Mouse (Mus musculus): ENCODE measurements around the gene Evpl. TPM values are rescaled to one million over a fixed set of nuclear protein-coding genes. Genes with fewer than 3 reads are reported as not detected.

Evpl gene
- polyA plus RNA-seq, 1 experiment = 0.01 TPM

GRCm38 (mm10) chr11:116244580-116244979, 6.7 kb upstream of the Evpl start:
- H3K4me3 ChIP-seq (replicated peaks) = no peak overlapping the region
- TF ChIP-seq TAL1 (IDR thresholded peaks at IDR 0.05; ENCODE audit: low read length) = no peak
- TF ChIP-seq GATA1 (IDR thresholded peaks at IDR 0.05; ENCODE audit: low read length) = no peak
- H3K9me3 ChIP-seq (ENCODE audit: control insufficient read depth, low read length) = no peaks in the 10 kb centered on the region
- H3K27me3 ChIP-seq (ENCODE audit: control insufficient read depth) = no peaks in the 10 kb centered on the region
- no peaks in the 10 kb centered on the region; the same call in 1 of the 2 replicates for H3K4me1 ChIP-seq (ENCODE audit: control insufficient read depth)
- peaks cover 60% of the 10 kb centered on the region for H3K36me3 ChIP-seq (ENCODE audit: control insufficient read depth)

GRCm38 (mm10) chr11:116241744-116242235, 3.9 kb upstream of the Evpl start:
- Histone ChIP-seq H3K4me1 (ENCODE audit: control insufficient read depth) (peaks cover 10% of the 10 kb centered on the region), H3K9me3 (ENCODE audit: control insufficient read depth, low read length) (no peaks in the 10 kb centered on the region), H3K27me3 (ENCODE audit: control insufficient read depth) (peaks cover 18% of the 10 kb centered on the region), H3K36me3 (ENCODE audit: control insufficient read depth) (peaks cover 33% of the 10 kb centered on the region), H3K4me3 (replicated peaks) (no peak overlapping the region)
- TF ChIP-seq TAL1 (IDR thresholded peaks at IDR 0.05; ENCODE audit: low read length) (no peak), GATA1 (IDR thresholded peaks at IDR 0.05; ENCODE audit: low read length) (no peak)

GRCm38 (mm10) chr11:116239797-116240196, 1.9 kb upstream of the Evpl start:
- H3K36me3 ChIP-seq (ENCODE audit: control insufficient read depth) = peaks cover 13% of the 10 kb centered on the region
- TF ChIP-seq GATA1 (IDR thresholded peaks at IDR 0.05; ENCODE audit: low read length) = no peak
- TF ChIP-seq TAL1 (IDR thresholded peaks at IDR 0.05; ENCODE audit: low read length) = no peak
- H3K4me3 ChIP-seq (replicated peaks) = no peak overlapping the region
- H3K9me3 ChIP-seq (ENCODE audit: control insufficient read depth, low read length) = no peaks in the 10 kb centered on the region
- H3K27me3 ChIP-seq (ENCODE audit: control insufficient read depth) = peaks cover 22% of the 10 kb centered on the region
- H3K4me1 ChIP-seq (ENCODE audit: control insufficient read depth) = peaks cover 10% of the 10 kb centered on the region

GRCm38 (mm10) chr11:116234901-116235300, 3.0 kb downstream of the Evpl start:
- Histone ChIP-seq H3K4me1 (ENCODE audit: control insufficient read depth) (peaks cover 10% of the 10 kb centered on the region), H3K9me3 (ENCODE audit: control insufficient read depth, low read length) (no peaks in the 10 kb centered on the region), H3K27me3 (ENCODE audit: control insufficient read depth) (peaks cover 33% of the 10 kb centered on the region), H3K36me3 (ENCODE audit: control insufficient read depth) (no peaks in the 10 kb centered on the region), H3K4me3 (replicated peaks) (no peak overlapping the region)
- TF ChIP-seq GATA1 (IDR thresholded peaks at IDR 0.05; ENCODE audit: low read length) (no peak), TAL1 (IDR thresholded peaks at IDR 0.05; ENCODE audit: low read length) (no peak)

- Histone ChIP-seq H3K4me1 (ENCODE audit: control insufficient read depth) (peaks cover under 1% of the 10 kb centered on the region; the same call in 1 of the 2 replicates), H3K4me3 (replicated peaks) (no peak overlapping the region), H3K36me3 (ENCODE audit: control insufficient read depth) (no peaks in the 10 kb centered on the region), H3K27me3 (ENCODE audit: control insufficient read depth) (peaks cover 21% of the 10 kb centered on the region), H3K9me3 (ENCODE audit: control insufficient read depth, low read length) (no peaks in the 10 kb centered on the region)
- no peak for TF ChIP-seq GATA1 (IDR thresholded peaks at IDR 0.05; ENCODE audit: low read length)
- no peak for TF ChIP-seq TAL1 (IDR thresholded peaks at IDR 0.05; ENCODE audit: low read length)
These were observed 5.5 kb downstream of the Evpl start for GRCm38 (mm10) chr11:116232427-116232826.

- peaks cover 5% of the 10 kb centered on the region for H3K9me3 ChIP-seq (ENCODE audit: control insufficient read depth, low read length)
- H3K4me3 ChIP-seq (replicated peaks) = no peak overlapping the region
- no peaks in the 10 kb centered on the region for H3K4me1 ChIP-seq (ENCODE audit: control insufficient read depth)
- no peak for TF ChIP-seq TAL1 (IDR thresholded peaks at IDR 0.05; ENCODE audit: low read length)
- TF ChIP-seq GATA1 (IDR thresholded peaks at IDR 0.05; ENCODE audit: low read length) = no peak
- no peaks in the 10 kb centered on the region for H3K36me3 ChIP-seq (ENCODE audit: control insufficient read depth)
- H3K27me3 ChIP-seq (ENCODE audit: control insufficient read depth) = peaks cover 20% of the 10 kb centered on the region
These were observed 9.2 kb downstream of the Evpl start for GRCm38 (mm10) chr11:116228699-116229098.

- H3K9me3 ChIP-seq (ENCODE audit: control insufficient read depth, low read length) = peaks cover 18% of the 10 kb centered on the region
- H3K4me3 ChIP-seq (replicated peaks) = no peak overlapping the region
- peaks cover 39% of the 10 kb centered on the region for H3K27me3 ChIP-seq (ENCODE audit: control insufficient read depth)
- no peaks in the 10 kb centered on the region for H3K4me1 ChIP-seq (ENCODE audit: control insufficient read depth)
- H3K36me3 ChIP-seq (ENCODE audit: control insufficient read depth) = no peaks in the 10 kb centered on the region
- TF ChIP-seq GATA1 (IDR thresholded peaks at IDR 0.05; ENCODE audit: low read length) (no peak), TAL1 (IDR thresholded peaks at IDR 0.05; ENCODE audit: low read length) (no peak)
These were observed 11.5 kb downstream of the Evpl start for GRCm38 (mm10) chr11:116226414-116226813.

GRCm38 (mm10) chr11:116222740-116223059, 15.2 kb downstream of the Evpl start:
- H3K27me3 ChIP-seq (ENCODE audit: control insufficient read depth) = peaks cover 53% of the 10 kb centered on the region
- H3K36me3 ChIP-seq (ENCODE audit: control insufficient read depth) = no peaks in the 10 kb centered on the region
- peaks cover 10% of the 10 kb centered on the region; the same call in 1 of the 2 replicates for H3K4me1 ChIP-seq (ENCODE audit: control insufficient read depth)
- TF ChIP-seq TAL1 (IDR thresholded peaks at IDR 0.05; ENCODE audit: low read length) = no peak
- TF ChIP-seq GATA1 (IDR thresholded peaks at IDR 0.05; ENCODE audit: low read length) = no peak
- H3K9me3 ChIP-seq (ENCODE audit: control insufficient read depth, low read length) = peaks cover 19% of the 10 kb centered on the region
- H3K4me3 ChIP-seq (replicated peaks) = no peak overlapping the region

GRCm38 (mm10) chr11:116221931-116222739, 15.7 kb downstream of the Evpl start:
- peaks cover 10% of the 10 kb centered on the region; the same call in 1 of the 2 replicates for H3K4me1 ChIP-seq (ENCODE audit: control insufficient read depth)
- no peak overlapping the region for H3K4me3 ChIP-seq (replicated peaks)
- peaks cover 53% of the 10 kb centered on the region for H3K27me3 ChIP-seq (ENCODE audit: control insufficient read depth)
- H3K9me3 ChIP-seq (ENCODE audit: control insufficient read depth, low read length) = peaks cover 19% of the 10 kb centered on the region
- TF ChIP-seq GATA1 (IDR thresholded peaks at IDR 0.05; ENCODE audit: low read length) (no peak), TAL1 (IDR thresholded peaks at IDR 0.05; ENCODE audit: low read length) (no peak)
- H3K36me3 ChIP-seq (ENCODE audit: control insufficient read depth) = no peaks in the 10 kb centered on the region
